Mouse (Mus musculus): Measurements from ENCODE around the gene Tsc2.

The Tsc2 gene

GRCm38 (mm10) chr17:24608370-24608769, 24.1 kb downstream of the Tsc2 start:
- DNase-seq, result no peak

- DNase-seq, result no peak
Measured at GRCm38 (mm10) chr17:24604557-24604956, 27.9 kb downstream of the Tsc2 start.

GRCm38 (mm10) chr17:24603961-24604360, 28.5 kb downstream of the Tsc2 start:
- no peak for DNase-seq

- DNase-seq, result no peak
Measured at GRCm38 (mm10) chr17:24600502-24600901, 31.9 kb downstream of the Tsc2 start.

- no peak for DNase-seq
Measured at GRCm38 (mm10) chr17:24597989-24598388, 34.4 kb downstream of the Tsc2 start.

GRCm38 (mm10) chr17:24596471-24597183, 35.8 kb downstream of the Tsc2 start:
- no peak for DNase-seq

- no peak for DNase-seq
Measured at GRCm38 (mm10) chr17:24596073-24596466, 36.4 kb downstream of the Tsc2 start.

GRCm38 (mm10) chr17:24595126-24596072, 37.0 kb downstream of the Tsc2 start:
- DNase-seq, result no peak

- no peak for DNase-seq
Measured at GRCm38 (mm10) chr17:24593992-24594890, 38.2 kb downstream of the Tsc2 start.

- DNase-seq, result no peak
Measured at GRCm38 (mm10) chr17:24593248-24593647, 39.2 kb downstream of the Tsc2 start.

GRCm38 (mm10) chr17:24591695-24592094, 40.7 kb downstream of the Tsc2 start:
- no peak for DNase-seq

GRCm38 (mm10) chr17:24590943-24591342, 41.5 kb downstream of the Tsc2 start:
- DNase-seq, result no peak

- DNase-seq, result no peak
Measured at GRCm38 (mm10) chr17:24586532-24586931, 45.9 kb downstream of the Tsc2 start.

- no peak for DNase-seq
Measured at GRCm38 (mm10) chr17:24584520-24584919, 47.9 kb downstream of the Tsc2 start.

- no peak for DNase-seq
Measured at GRCm38 (mm10) chr17:24583599-24584460, 48.6 kb downstream of the Tsc2 start.

- DNase-seq, result no peak
Measured at GRCm38 (mm10) chr17:24580287-24580686, 52.1 kb downstream of the Tsc2 start.

GRCm38 (mm10) chr17:24579532-24579931, 52.9 kb downstream of the Tsc2 start:
- DNase-seq, result no peak

GRCm38 (mm10) chr17:24573811-24574210, 58.6 kb downstream of the Tsc2 start:
- no peak for DNase-seq

- DNase-seq, result no peak
Measured at GRCm38 (mm10) chr17:24572651-24573245, 59.7 kb downstream of the Tsc2 start.

- no peak for DNase-seq
Measured at GRCm38 (mm10) chr17:24569837-24570236, 62.6 kb downstream of the Tsc2 start.

GRCm38 (mm10) chr17:24567034-24567779, 65.2 kb downstream of the Tsc2 start:
- peak; percentile 44 to 61 for DNase-seq
